Mouse (Mus musculus) midbrain, postnatal 0 days (tissue): ENCODE data around the gene Nid2. TPM values are rescaled to one million over a fixed set of nuclear protein-coding genes. Genes with fewer than 3 reads are reported as not detected.

ENCODE experiments used
- ATAC-seq: fragments of 200-750 bp; cut with Nextera tagmentation; 2 replicates; pipeline ENCODE4 v1.8.0; 2017; ENCODE audit warnings: moderate number of reproducible peaks, mild to moderate bottlenecking, moderate TSS enrichment, moderate library complexity; ENCODE audit not compliant: low FRiP score
- DNase-seq: peaks from one replicate; pipeline ENCODE4 v3.0.0-alpha.2; 2015; ENCODE audit warnings: low spot score
- H3K27ac ChIP-seq: fragments of 300-500 bp; sonication (generic); 2 replicates; pipeline ENCODE4 v1.5.1; 2014; ENCODE audit warnings: low read depth, mild to moderate bottlenecking, low read length, mixed read lengths
- H3K27me3 ChIP-seq: fragments of 300-500 bp; sonication (generic); 2 replicates; pipeline ENCODE4 v1.6.1; 2014; ENCODE audit warnings: low read length, control low read depth, mixed read lengths; ENCODE audit not compliant: insufficient read depth
- H3K36me3 ChIP-seq: fragments of 300-500 bp; sonication (generic); 2 replicates; pipeline ENCODE4 v1.6.1; 2014; ENCODE audit warnings: low read length, control low read depth, mixed read lengths; ENCODE audit not compliant: insufficient read depth
- H3K4me1 ChIP-seq: fragments of 300-500 bp; sonication (generic); 2 replicates; pipeline ENCODE4 v1.6.1; 2014; ENCODE audit warnings: mild to moderate bottlenecking, control low read depth, antibody characterized with exemption, low read length, mixed read lengths; ENCODE audit not compliant: insufficient read depth
- H3K4me2 ChIP-seq: fragments of 300-500 bp; sonication (generic); 2 replicates; pipeline ENCODE4 v1.6.1; 2014; ENCODE audit warnings: low read depth, mild to moderate bottlenecking, low read length, mixed read lengths; ENCODE audit not compliant: poor library complexity, severe bottlenecking
- H3K4me3 ChIP-seq: fragments of 300-500 bp; sonication (generic); 2 replicates; pipeline ENCODE4 v1.5.1; 2014; ENCODE audit warnings: low read depth, mild to moderate bottlenecking, low read length, moderate library complexity
- H3K9ac ChIP-seq: fragments of 300-500 bp; sonication (generic); replicated peaks from 2 replicates; pipeline ENCODE4 v1.6.1; 2014; ENCODE audit warnings: mild to moderate bottlenecking, low read length, moderate library complexity, mixed read lengths; ENCODE audit not compliant: poor library complexity, severe bottlenecking
- H3K9me3 ChIP-seq: fragments of 300-500 bp; sonication (generic); 2 replicates; pipeline ENCODE4 v1.6.1; 2016; ENCODE audit warnings: low read length, control low read depth
- CTCF ChIP-seq: IDR thresholded peaks from 2 replicates; pipeline ENCODE4 v1.5.1; 2016; ENCODE audit warnings: antibody characterized with exemption, mild to moderate bottlenecking
- WGBS: fragments of 180-500 bp; shearing (Covaris S2); extraction: QIAGEN DNeasy Blood & Tissue Kit; methylation state at CpG from one replicate; pipeline ENCODE4 v1.1.7; 2014; 5-methylcytosine and 5-hydroxymethylcytosine counted together
- polyA plus RNA-seq: library from polyadenylated mRNA; unstranded; fragments of >200 nt; fragmentation: Nextera tagmentation; extraction: Ambion mirVana; gene quantifications from 2 replicates; pipeline ENCODE4 v1.2.1, GENCODE M21; 2015
- total RNA-seq: library from RNA; depleted of rRNA; stranded (reverse); fragments of >200 nt; gene quantifications from 2 replicates; pipeline ENCODE4 v1.2.3, GENCODE M21; 2014

Nid2 gene
- total and polyA plus RNA-seq, 2 experiments from 2014 or later: 18.6 to 35.2 TPM

DNA sequence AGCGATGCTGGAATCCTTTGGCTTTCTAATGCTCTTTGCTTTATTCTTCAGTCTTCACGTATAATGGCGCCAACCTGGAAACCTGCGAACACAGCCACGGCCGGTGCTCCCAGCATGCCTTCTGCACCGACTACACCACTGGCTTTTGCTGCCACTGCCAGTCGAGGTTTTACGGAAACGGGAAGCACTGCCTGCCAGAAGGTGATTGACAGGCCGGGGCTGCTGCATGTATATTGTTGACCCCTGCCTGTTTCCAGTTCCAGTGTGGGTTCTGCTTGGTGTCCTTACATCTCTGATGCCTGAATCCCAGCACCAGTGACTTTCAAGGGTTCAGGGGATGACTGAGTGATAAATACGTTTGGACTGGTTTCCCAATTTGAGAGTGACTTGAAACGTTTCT lies 26.9 kb downstream of the Nid2 start:
- TF ChIP-seq CTCF: no peak
- no peak overlapping the region for H3K4me2 ChIP-seq
- ATAC-seq (no peak), DNase-seq (no peak)
- H3K36me3 ChIP-seq: no peaks in the 10 kb centered on the region
- H3K4me1 ChIP-seq: no peaks in the 10 kb centered on the region
- H3K9me3 ChIP-seq: no peaks in the 10 kb centered on the region
- no peak overlapping the region for H3K27ac ChIP-seq
- no peak overlapping the region for H3K9ac ChIP-seq
- H3K4me3 ChIP-seq: no peak overlapping the region
- 91% methylated on average over 13 of the region's 13 CpGs for WGBS
- no peaks in the 10 kb centered on the region for H3K27me3 ChIP-seq

DNA sequence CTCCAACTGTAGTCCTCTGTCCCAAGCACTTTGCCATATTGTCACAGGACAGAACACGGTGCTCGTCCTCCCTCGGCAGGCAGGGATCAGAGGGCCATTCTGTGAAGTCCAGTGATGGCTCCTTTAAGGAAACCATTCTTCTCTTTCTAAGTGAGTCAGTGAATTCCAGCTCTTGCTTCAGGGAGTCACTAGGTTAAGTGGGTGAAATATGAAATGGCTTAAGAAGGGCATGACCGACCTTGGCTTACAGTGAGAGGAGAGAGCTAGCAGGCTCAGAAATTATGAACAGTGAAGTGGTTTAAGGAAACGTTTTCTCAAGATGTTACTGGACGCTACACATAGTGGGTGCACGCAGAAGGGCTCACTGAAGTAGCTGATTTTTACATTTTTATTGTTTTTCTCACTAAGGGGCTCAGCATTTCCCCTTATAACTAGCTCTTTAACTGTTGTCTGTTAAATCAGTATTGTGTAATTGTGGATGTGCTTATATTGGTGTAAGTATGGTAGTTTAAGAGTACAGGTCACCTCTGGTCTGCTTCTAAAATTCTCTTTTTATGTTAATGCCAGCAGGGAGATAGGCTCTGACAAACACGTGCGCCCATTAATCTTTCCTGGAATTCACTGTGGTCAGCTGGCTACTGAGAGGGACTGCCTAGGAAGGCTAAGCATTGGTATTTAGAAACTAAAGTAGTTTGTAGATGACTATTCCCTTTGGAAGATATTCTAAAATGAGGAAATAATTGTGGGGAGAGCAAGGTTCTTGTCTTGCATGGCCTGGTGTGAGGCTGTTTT lies 34.9 kb downstream of the Nid2 start:
- whole genome bisulfite sequencing: 83% methylated on average over 9 of the region's 9 CpGs
- no peak for DNase-seq
- TF ChIP-seq CTCF: no peak

GRCm38 (mm10) chr14:19788443-19788842 lies 37.4 kb downstream of the Nid2 start:
- Histone ChIP-seq H3K36me3 (no peaks in the 10 kb centered on the region), H3K27me3 (no peaks in the 10 kb centered on the region), H3K4me1 (no peaks in the 10 kb centered on the region), H3K4me3 (no peak overlapping the region), H3K9me3 (no peaks in the 10 kb centered on the region), H3K4me2 (no peak overlapping the region), H3K27ac (no peak overlapping the region), H3K9ac (no peak overlapping the region)
- DNase-seq (no peak), ATAC-seq (no peak)
- no peak for TF ChIP-seq CTCF
- 81% methylated on average over 1 of the region's 1 CpGs for WGBS

More for the DNA sequence above, 34.9 kb downstream of the Nid2 start:
- Histone ChIP-seq H3K27me3 (no peaks in the 10 kb centered on the region), H3K4me2 (no peak overlapping the region), H3K9ac (no peak overlapping the region), H3K9me3 (no peaks in the 10 kb centered on the region), H3K4me1 (no peaks in the 10 kb centered on the region), H3K27ac (no peak overlapping the region), H3K4me3 (no peak overlapping the region), H3K36me3 (no peaks in the 10 kb centered on the region)
- no peak for ATAC-seq

- no peaks in the 10 kb centered on the region for H3K4me1 ChIP-seq
- no peaks in the 10 kb centered on the region for H3K36me3 ChIP-seq
- ATAC-seq (no peak), DNase-seq (no peak)
- no peak overlapping the region for H3K9ac ChIP-seq
- WGBS: 75% methylated on average over 4 of the region's 4 CpGs
- no peaks in the 10 kb centered on the region for H3K9me3 ChIP-seq
- no peak overlapping the region for H3K27ac ChIP-seq
- H3K4me3 ChIP-seq: no peak overlapping the region
- no peaks in the 10 kb centered on the region for H3K27me3 ChIP-seq
- no peak for TF ChIP-seq CTCF
- no peak overlapping the region for H3K4me2 ChIP-seq
Observed at GRCm38 (mm10) chr14:19794881-19795280, 43.8 kb downstream of the Nid2 start.

GRCm38 (mm10) chr14:19796541-19797304 lies 45.7 kb downstream of the Nid2 start:
- 86% methylated on average over 18 of the region's 18 CpGs for WGBS
- DNase-seq (no peak), ATAC-seq (no peak)
- Histone ChIP-seq H3K9ac (no peak overlapping the region), H3K4me2 (no peak overlapping the region), H3K9me3 (no peaks in the 10 kb centered on the region), H3K36me3 (no peaks in the 10 kb centered on the region), H3K4me1 (no peaks in the 10 kb centered on the region), H3K27ac (no peak overlapping the region), H3K4me3 (no peak overlapping the region), H3K27me3 (no peaks in the 10 kb centered on the region)
- no peak for TF ChIP-seq CTCF

- Histone ChIP-seq H3K9me3 (no peaks in the 10 kb centered on the region), H3K4me2 (no peak overlapping the region), H3K27ac (no peak overlapping the region), H3K9ac (no peak overlapping the region), H3K4me3 (no peak overlapping the region), H3K36me3 (no peaks in the 10 kb centered on the region), H3K4me1 (no peaks in the 10 kb centered on the region), H3K27me3 (no peaks in the 10 kb centered on the region)
- ATAC-seq (no peak; the same call in 1 of the 2 replicates), DNase-seq (peak; percentile 38)
- TF ChIP-seq CTCF: no peak
- WGBS: 39% methylated on average over 2 of the region's 2 CpGs
Observed at GRCm38 (mm10) chr14:19800485-19800884, 49.4 kb downstream of the Nid2 start.
